Mouse (Mus musculus): ENCODE data around the gene Jarid2.

DNA sequence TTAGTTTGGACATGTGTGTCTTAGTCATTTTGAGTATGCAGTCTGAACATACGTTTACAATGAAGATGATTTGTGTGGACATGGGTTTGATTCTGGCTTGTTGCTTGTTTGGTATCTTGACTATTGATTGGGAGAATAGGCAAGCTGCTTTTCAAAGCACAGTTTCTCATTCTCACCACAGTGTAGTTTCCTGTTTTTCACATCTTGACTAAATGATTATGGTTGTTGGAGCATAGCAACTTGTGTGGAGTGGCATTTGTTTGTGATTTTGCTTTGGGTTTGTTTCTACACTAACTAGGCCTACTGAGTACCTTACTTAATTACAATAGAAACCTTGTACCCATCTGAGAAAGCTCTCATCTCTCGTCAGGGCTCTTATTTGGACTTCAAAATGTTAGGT is 81.7 kb downstream of the Jarid2 start:
- no peak for TF ChIP-seq CTCF (IDR thresholded peaks at IDR 0.05; ENCODE audit: control insufficient read depth, insufficient read depth, insufficient replicate concordance, low read depth, low read length)
- TF ChIP-seq POLR2A (IDR thresholded peaks at IDR 0.05; ENCODE audit: control insufficient read depth, low read depth, low read length), result no peak

All from testis, adult 2 months (tissue).